Mouse (Mus musculus) kidney, adult 8-10 months (tissue): Measurements from ENCODE around the gene Tiam2.

ENCODE experiments used
- DNase-seq, 2 experiments: peaks; one replicate each; pipeline ENCODE4 v3.0.0; 2022

Tiam2 gene

GRCm38 (mm10) chr17:3453946-3454345 lies 127.6 kb downstream of the Tiam2 start:
- DNase-seq, result peak in 1 of 2 experiments; percentile 15

GRCm38 (mm10) chr17:3454850-3455249 lies 128.5 kb downstream of the Tiam2 start:
- peak in 1 of 2 experiments; percentile 38 for DNase-seq

DNA sequence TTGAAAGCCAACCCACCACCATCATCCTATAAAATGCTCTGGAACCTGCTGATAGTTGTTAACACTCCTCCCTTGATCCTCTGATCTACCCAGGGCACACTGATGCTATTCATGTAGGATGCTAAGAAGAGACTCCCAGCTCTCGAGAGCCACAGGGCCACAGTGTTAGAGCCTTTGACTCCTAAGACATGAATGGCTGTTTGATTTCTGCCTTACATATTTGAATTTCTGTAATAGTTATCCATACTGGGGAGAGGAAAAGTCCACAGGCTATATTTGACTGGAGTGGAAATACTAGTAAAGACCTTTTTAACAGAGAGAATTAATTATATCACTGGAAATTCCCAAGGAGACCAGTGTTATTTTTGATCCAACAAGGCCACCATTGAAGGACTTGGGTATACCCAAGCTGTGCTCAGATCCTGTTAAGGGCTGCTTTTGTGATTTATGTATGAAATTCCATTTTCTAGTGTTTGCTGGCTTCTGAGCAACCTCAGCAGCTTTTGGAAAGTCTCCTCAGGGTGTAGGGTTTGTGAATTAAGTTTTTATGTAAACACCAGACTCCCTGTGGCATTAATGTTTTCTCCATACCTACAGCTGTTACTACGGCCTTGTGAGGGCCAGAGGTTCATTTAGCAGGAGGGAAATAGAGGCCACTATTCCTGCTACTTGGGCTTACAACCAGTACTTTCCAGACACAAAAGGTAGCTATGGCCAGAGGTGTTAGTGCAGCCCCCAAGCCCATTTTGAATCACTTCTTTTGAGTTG lies 131.7 kb downstream of the Tiam2 start:
- no peak for DNase-seq

DNA sequence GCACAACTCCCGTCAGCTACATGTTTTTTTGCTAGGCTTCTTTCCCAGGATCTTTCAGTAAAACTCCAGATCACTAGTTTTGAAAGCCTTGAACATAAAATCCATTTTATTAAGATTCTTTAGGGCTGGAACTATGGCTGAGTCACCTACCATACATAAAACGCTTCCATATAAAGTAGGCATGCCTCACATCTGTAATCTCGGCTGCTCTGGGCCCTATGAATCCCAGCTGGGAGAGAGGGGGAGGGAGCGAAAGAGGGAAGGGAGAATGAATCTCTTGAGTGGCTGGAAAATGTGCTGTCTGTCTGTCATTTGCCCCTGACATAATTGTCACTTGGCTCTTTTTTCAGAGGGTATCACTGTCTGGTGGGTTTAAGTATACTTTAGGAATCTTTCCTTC lies 139.5 kb downstream of the Tiam2 start:
- DNase-seq, result no peak

- no peak for DNase-seq
Observed at GRCm38 (mm10) chr17:3466681-3467080, 140.3 kb downstream of the Tiam2 start.

DNA sequence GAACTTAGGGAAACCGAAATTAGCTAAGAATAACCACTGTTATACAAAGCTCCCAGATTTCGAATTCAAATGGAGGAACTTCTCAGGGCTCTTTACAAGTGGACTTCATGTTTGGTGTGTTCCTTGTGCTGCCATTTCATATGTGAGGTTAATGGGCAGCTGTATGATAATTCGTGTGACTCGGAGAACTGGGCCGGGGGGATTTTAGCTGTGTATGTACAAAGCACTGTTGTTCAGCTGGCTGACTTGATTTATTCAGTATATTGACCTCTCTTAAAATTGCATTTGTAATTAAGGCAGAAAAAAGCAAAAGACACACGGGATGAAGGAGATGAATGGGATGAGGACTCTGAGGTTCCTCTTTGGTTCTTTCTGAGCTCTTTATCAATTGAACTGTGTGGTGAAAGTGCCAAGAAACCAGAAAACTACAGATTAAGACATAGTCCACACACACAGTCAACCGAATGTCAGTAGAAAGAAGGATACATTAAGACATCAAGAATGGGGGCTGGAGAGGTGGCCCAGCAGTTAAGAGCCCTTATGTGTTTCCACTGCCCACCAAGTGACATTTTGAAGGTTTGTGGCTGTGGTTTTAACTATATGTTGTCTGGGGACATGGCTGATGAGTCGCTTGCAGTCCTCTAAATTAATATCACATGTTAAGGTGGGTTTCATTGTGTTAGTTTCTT lies 141.4 kb downstream of the Tiam2 start:
- DNase-seq, result no peak

GRCm38 (mm10) chr17:3472018-3472417 lies 145.6 kb downstream of the Tiam2 start:
- no peak for DNase-seq

DNA sequence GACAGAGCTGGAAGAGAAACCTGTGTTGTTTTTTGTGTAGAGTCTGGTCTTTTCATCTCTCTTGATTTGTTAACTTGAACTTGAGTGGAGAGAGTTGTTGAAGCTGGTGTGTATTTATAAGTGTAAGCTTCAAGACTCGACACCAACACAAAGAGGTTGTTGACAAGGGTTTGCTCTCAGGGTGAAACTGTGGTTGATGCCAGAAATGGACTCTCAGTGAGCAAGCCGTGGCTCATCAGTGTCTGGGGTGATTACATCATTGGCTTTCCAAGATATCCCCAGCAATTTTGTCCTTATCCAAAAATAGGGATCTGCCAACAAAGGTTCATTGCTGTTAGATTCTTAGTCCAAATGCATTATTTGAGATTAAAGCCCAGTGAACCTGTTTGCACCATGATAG lies 150.2 kb downstream of the Tiam2 start:
- DNase-seq, result no peak

- no peak for DNase-seq
Observed at GRCm38 (mm10) chr17:3481576-3482575, 155.5 kb downstream of the Tiam2 start.

GRCm38 (mm10) chr17:3483091-3483490 lies 156.7 kb downstream of the Tiam2 start:
- no peak for DNase-seq

- DNase-seq, result no peak
Observed at GRCm38 (mm10) chr17:3485851-3486250, 159.5 kb downstream of the Tiam2 start.

DNA sequence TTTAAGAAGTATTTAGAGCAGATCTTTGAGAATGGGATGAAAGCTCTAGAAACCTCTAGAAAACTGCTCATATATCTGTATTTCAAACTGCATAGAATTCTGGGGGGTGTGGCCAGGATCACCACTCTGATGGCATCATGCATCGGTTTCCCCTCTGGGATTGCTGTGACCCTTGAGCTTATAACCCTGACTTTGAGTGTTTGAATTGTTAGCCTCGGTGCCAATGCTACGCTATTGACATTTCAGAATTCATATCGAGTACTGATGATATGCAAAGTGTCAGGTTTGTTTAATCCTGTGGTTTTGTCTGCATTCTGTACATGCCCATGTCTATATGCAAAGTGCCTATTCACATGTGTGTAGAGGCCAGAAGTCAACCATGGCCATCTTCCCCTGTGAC lies 160.8 kb downstream of the Tiam2 start:
- DNase-seq, result no peak

- peak; percentile 28 to 35 for DNase-seq
Observed at GRCm38 (mm10) chr17:3487721-3488601, 161.6 kb downstream of the Tiam2 start.

- peak in 1 of 2 experiments; percentile 44 for DNase-seq
Observed at GRCm38 (mm10) chr17:3490216-3490895, 164.0 kb downstream of the Tiam2 start.

GRCm38 (mm10) chr17:3491065-3491464 lies 164.7 kb downstream of the Tiam2 start:
- no peak for DNase-seq

DNA sequence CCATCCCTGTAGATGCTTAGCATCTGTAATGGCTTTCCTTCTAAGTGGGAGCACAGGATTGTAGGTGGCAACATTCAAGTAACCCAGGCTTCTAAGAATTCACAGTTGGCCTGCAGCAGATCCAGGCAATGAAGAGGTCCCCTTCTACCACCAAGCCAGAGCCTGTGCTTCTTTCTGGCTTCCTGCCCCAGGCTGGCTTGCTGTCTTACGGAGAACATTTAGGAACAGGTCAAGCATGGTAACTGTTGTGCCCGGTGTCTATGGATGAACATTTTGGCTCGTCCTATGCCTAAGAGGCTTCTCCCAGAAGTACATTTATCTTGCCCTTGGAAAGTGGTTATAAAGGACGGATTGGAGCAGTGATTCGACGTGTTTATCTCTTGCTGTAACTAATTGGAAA lies 165.3 kb downstream of the Tiam2 start:
- DNase-seq, result no peak

GRCm38 (mm10) chr17:3495576-3495975 lies 169.2 kb downstream of the Tiam2 start:
- DNase-seq, result no peak

- peak; percentile 28 to 52 for DNase-seq
Observed at GRCm38 (mm10) chr17:3496080-3496479, 169.7 kb downstream of the Tiam2 start.

GRCm38 (mm10) chr17:3498086-3498485 lies 171.7 kb downstream of the Tiam2 start:
- peak in 1 of 2 experiments; percentile 35 for DNase-seq

DNA sequence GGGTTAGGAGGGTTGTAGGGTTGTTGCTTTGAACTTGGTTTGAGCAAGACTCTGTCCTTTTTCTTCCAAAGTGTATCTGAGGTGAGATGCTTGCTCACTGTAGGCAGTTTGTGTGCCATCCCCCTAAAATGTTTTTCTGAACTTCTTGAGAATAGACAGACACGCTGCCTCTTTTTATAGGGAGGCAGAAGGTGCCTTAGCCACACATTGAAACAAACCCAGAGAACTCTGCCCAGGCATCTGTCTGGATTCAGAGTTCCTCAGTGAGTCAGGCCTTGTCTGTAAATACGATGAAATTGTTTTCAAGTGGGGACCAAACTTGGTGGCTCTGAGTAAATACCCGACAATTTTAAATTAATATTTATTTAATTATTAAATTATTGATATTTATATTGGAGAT lies 172.2 kb downstream of the Tiam2 start:
- no peak for DNase-seq

DNA sequence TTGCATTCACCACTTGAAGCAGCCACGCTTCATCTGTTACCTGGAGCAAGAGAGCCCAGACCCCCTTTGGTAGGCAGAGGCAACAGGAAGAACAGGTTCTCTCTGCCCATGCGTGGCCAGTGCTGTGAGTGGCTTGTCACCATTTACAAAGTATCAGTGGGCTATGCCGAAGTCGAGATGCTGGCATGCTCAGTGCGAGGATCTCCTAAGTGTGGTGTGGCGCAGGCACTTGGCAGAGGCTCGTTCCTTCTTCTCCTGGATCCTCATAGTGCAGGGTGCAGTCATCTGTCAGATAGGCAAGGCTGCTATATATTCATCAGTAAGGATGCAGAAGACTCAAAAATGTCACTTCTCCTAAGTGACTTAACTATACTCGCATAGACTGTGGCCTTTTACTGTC lies 173.1 kb downstream of the Tiam2 start:
- DNase-seq, result no peak
